In the genomic region with DNA sequence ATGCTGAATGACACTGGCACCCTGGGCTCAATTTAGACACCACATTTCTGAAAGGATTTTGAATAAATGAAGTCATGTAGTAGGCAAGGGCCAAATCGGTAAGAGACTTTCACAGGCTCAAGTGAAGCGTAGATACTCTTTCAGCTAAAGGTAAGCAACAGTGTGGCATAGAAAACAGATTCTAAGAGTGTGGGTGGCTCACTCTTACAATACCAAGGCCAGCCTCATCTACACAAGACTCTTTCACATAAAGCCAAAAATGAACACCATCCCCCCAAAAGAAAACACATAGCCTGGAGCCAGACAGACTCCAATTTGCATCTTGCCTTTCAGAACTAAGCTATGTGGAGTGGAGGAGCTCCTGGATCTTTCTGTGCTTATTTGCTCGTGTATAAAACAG, we compare ENCODE assay signal across 29 mouse cellular contexts. TPM values are rescaled to one million over a fixed set of nuclear protein-coding genes. Genes with fewer than 3 reads are reported as not detected.
"Had no signal": no experiment of that assay in that cellular context is flagged by ENCODE, and none has a peak within 500 bp of the region (broad histone marks: within the 10 kb centered on the region; RNA-seq: fewer than 3 reads in every experiment).

No protein-coding gene starts in this region.

- DNase-seq: cerebellum, adult 8-10 months; cerebellum, adult 9-10 months; cerebellum, adult 9-11 months; cerebellum, postnatal 10 days; cerebellum, postnatal 14 days; cerebellum, postnatal 25 days; cerebellum, postnatal 36 days; embryo, embryonic 11 days; gastrocnemius, adult 2 months; gastrocnemius, postnatal 10 days; gastrocnemius, postnatal 14 days; gastrocnemius, postnatal 25 days; gastrocnemius, postnatal 36 days; heart, adult 11 months; heart, adult 18-20 months; heart, adult 2 months had no signal

- ATAC-seq: forebrain, embryonic 13.5 days; forebrain, embryonic 14.5 days had no signal

- H3K27me3 ChIP-seq: embryonic facial prominence, embryonic 12.5 days; embryonic facial prominence, embryonic 15.5 days; forebrain, embryonic 13.5 days had no signal

- H3K9ac ChIP-seq: embryonic facial prominence, embryonic 12.5 days; embryonic facial prominence, embryonic 13.5 days; embryonic facial prominence, embryonic 15.5 days; forebrain, embryonic 12.5 days; forebrain, embryonic 13.5 days had no signal

- H3K4me2 ChIP-seq: embryonic facial prominence, embryonic 12.5 days; embryonic facial prominence, embryonic 13.5 days; embryonic facial prominence, embryonic 15.5 days; forebrain, embryonic 12.5 days; forebrain, embryonic 13.5 days; heart, embryonic 11.5 days had no signal

- H3K4me1 ChIP-seq: embryonic facial prominence, embryonic 10.5 days; embryonic facial prominence, embryonic 12.5 days; embryonic facial prominence, embryonic 13.5 days; embryonic facial prominence, embryonic 15.5 days; forebrain, embryonic 10.5 days; forebrain, embryonic 12.5 days; forebrain, embryonic 13.5 days; heart, embryonic 10.5 days had no signal

- H3K4me3 ChIP-seq: embryonic facial prominence, embryonic 10.5 days; embryonic facial prominence, embryonic 12.5 days; embryonic facial prominence, embryonic 13.5 days; embryonic facial prominence, embryonic 15.5 days; erythroblast, embryonic 14.5 days; forebrain, embryonic 10.5 days; forebrain, embryonic 12.5 days; forebrain, embryonic 13.5 days; gastrocnemius, adult 2 months; heart, adult 2 months; heart, embryonic 10.5 days had no signal

- H3K27ac ChIP-seq: embryonic facial prominence, embryonic 10.5 days; embryonic facial prominence, embryonic 12.5 days; embryonic facial prominence, embryonic 13.5 days; embryonic facial prominence, embryonic 15.5 days; forebrain, embryonic 10.5 days; forebrain, embryonic 12.5 days; forebrain, embryonic 13.5 days; gastrocnemius, adult 2 months; heart, adult 2 months; heart, embryonic 10.5 days had no signal

- H3K36me3 ChIP-seq: embryonic facial prominence, embryonic 10.5 days; embryonic facial prominence, embryonic 12.5 days; embryonic facial prominence, embryonic 13.5 days; embryonic facial prominence, embryonic 15.5 days; forebrain, embryonic 10.5 days; forebrain, embryonic 12.5 days; heart, embryonic 10.5 days had no signal

- H3K9me3 ChIP-seq: embryonic facial prominence, embryonic 10.5 days; embryonic facial prominence, embryonic 12.5 days; embryonic facial prominence, embryonic 13.5 days; embryonic facial prominence, embryonic 15.5 days; forebrain, embryonic 10.5 days; forebrain, embryonic 12.5 days; forebrain, embryonic 13.5 days; heart, embryonic 10.5 days had no signal

RNA-seq across cellular contexts. Expression of a gene that starts 7.9 kb away (rescaled TPM):
- total RNA-seq: common myeloid progenitor, adult 5-6 weeks; granulocyte monocyte progenitor cell, adult 5-6 weeks; heart, adult 2 months had no signal
- polyA plus RNA-seq: erythroblast, embryonic 14.5 days; heart, adult 2 months had no signal
